Mouse (Mus musculus) myocyte (in vitro differentiated cells): Measurements from ENCODE around the gene Itga2b.

ENCODE experiments used
- MAX ChIP-seq: IDR thresholded peaks from one replicate; pipeline ENCODE4 v1.6.1; 2011; ENCODE audit warnings: low read depth, mild to moderate bottlenecking, control low read depth
- MYOD1 ChIP-seq, 3 experiments: IDR thresholded peaks; one replicate each; pipeline ENCODE4 v1.6.1; 2011; ENCODE audit warnings: control low read depth in 2 of 3, low read depth in 2 of 3, mild to moderate bottlenecking in 2 of 3, moderate library complexity in 1 of 3; ENCODE audit not compliant: insufficient read length in 2 of 3, control insufficient read depth in 1 of 3
- POLR2A ChIP-seq: IDR thresholded peaks from one replicate; pipeline ENCODE4 v1.6.1; 2011; ENCODE audit warnings: low read depth, mild to moderate bottlenecking, control low read depth, moderate library complexity; ENCODE audit not compliant: insufficient read length
- USF1 ChIP-seq: IDR thresholded peaks from one replicate; pipeline ENCODE4 v1.6.1; 2011; ENCODE audit warnings: low read depth, mild to moderate bottlenecking, control low read depth, moderate library complexity

- TF ChIP-seq MAX (no peak), USF1 (no peak), MYOD1 (IDR thresholded peaks at IDR 0.05; ENCODE audit: control insufficient read depth in 1 of 3, insufficient read length in 2 of 3, low read depth in 2 of 3) (no peak), POLR2A (no peak)
Observed at GRCm38 (mm10) chr11:102406401-102406800, 63.5 kb downstream of the Itga2b start.
